Mouse (Mus musculus): ENCODE measurements around the gene Olfr1436.
"Not testable (repeated sequence)": the region's sequence is repeated elsewhere in the genome, so short reads cannot be mapped to it uniquely, and the experiment has no call there.

The Olfr1436 gene

DNA sequence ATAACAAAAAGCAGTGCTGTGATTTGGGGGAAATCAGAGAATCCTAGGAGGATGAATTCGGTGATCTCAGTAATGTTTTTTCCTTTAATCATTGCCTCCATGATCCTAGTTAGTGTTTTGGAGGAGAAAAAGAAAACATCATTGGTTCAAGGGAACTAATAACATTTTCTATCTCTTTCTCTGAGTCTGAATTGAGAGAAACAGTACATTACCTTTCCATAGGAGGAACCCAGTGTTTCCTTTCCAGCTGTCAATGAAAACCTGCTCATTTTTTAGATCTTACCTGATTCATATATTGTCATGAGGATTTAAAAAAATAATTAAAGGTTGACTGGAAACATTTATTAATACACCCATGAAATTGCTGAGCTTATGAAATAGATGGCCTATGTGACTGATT, at the start of gene Olfr1436:
TSS of gene Olfr1436 (minus strand) at position 101 of the 400 bp plus-strand sequence.
- DNase-seq (ENCODE audit: low spot score): not testable (repeated sequence)

DNA sequence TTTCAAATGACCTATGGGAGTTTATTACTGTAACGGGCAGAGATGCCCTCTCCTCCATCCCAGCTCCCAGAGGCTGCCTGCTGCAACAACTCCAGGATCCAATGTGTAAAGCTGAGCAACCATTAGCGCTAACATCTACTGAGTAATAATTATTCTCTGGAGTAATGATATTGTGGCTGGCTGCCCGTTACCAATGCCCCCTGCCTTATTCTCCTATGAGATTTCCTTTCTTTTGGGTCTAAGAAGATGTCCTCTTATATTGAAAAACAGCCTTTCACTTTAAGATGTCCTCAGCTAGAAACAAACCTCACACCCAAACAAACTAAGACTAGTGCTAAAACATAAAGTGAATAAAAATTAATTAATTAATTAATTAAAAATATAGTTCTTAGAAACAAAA, 36.9 kb upstream of the Olfr1436 start, which contains the start of gene Olfr1438-ps1:
TSS of gene Olfr1438-ps1 (minus strand) at position 101 of the 400 bp plus-strand sequence.
- no peak for DNase-seq (ENCODE audit: low spot score)

DNA sequence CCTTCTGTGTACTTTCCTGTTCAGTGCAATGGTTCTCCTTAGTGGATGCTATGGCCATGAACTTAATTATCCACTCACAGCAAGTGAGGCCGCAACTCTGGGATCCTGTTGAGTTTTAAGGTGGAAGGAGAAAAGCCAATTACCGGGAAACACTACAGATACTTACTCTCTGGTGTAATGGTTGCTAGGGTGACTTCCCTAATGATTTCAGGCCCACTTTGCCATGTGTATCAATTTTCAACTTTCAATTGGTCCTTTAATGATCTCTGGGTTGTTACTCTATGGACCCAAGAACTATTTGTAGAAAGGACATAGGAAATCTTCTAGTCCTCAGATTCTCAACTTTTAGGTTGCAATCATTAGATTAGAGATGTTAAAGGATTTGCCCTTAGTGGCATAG, 26.1 kb upstream of the Olfr1436 start, which contains the start of gene Olfr1437:
TSS of gene Olfr1437 (minus strand) at position 101 of the 400 bp plus-strand sequence.
- DNase-seq (ENCODE audit: low spot score): no peak

DNA sequence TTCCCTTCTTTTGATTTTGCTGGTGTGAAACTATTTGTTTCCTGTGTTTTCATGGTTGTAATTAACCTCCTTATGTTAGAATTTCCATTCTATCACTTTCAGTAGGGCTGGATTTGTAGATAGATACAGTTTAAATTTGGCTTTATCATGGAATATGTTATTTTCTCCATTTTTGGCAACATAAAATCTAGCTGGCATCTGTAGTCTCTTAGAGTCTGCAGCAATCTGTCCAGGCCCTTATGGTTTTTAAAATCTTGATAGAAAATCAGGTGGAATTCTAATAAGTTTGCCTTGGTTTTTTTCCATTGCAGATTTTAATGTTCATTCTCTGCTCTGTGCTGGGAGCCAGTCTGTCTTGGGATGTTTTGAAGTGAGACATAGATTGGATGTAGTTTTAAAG, 6.0 kb downstream of the Olfr1436 start:
- DNase-seq (ENCODE audit: low spot score): no peak

DNA sequence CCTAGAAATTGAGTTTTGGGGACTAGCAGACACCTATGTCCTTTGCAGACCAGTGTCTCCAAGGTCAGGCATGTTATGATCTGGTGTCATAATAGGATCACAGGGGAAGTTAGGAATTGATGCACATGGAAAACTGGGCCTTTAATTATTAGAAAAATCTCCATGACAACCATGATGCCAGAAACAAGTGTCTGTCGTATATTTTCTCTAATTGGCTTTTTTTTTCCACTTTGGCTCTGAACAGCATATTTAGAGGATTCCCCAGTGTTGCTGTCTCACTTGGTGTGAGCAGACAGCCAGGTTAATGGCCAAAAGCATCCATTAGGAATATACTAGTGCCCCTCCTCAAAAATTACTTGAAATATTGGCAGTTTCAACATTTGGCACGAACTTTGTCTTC, 19.4 kb downstream of the Olfr1436 start, which contains the start of gene Olfr1434:
TSS of gene Olfr1434 (plus strand) at position 301 of the 400 bp plus-strand sequence.
- DNase-seq (ENCODE audit: low spot score): no peak

DNA sequence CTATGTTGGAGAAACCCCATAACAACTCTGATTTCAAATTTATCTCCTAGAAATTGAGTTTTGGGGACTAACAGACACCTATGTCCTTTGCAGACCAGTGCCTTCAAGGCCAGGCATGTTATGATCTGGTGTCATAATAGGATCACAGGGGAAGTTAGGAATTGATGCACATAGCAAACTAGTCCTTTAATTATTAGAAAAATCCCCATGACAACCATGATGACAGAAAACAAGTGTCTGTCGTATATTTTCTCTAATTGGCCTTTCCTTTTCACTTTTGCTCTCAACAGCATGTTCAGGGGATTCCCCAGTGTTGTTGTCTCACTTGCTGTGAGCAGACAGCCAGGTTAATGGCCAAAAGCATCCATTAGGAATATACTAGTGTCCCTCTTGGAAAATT, 38.2 kb downstream of the Olfr1436 start, which contains the start of gene Olfr235:
TSS of gene Olfr235 (plus strand) at position 301 of the 400 bp plus-strand sequence.
- no peak for DNase-seq (ENCODE audit: low spot score)

All from retina, embryonic 14.5 days (tissue).